Mouse (Mus musculus): ENCODE data around the gene Pyy. TPM values are rescaled to one million over a fixed set of nuclear protein-coding genes. Genes with fewer than 3 reads are reported as not detected.

Gene Pyy
- polyA plus RNA-seq, 1 experiment, result not detected

Other genes with a start within 250 kb of the Pyy start
- 0.71 and 0.84 TPM in 2 replicates for gene Meox1, start 213.5 kb downstream of the Pyy start, polyA plus RNA-seq (2012; rRNA removed)
- gene Sost, start 140.8 kb downstream of the Pyy start, polyA plus RNA-seq (2012; rRNA removed), result 0.13 and 0.18 TPM in 2 replicates
- gene Cfap97d1, start 123.6 kb downstream of the Pyy start, polyA plus RNA-seq (2012; rRNA removed), result not detected in 2 replicates
- 112 and 124 TPM in 2 replicates for gene Dusp3, start 120.8 kb downstream of the Pyy start, polyA plus RNA-seq (2012; rRNA removed)
- 47.6 and 51.0 TPM in 2 replicates for gene Mpp3, start 79.4 kb downstream of the Pyy start, polyA plus RNA-seq (2012; rRNA removed)
- gene Cd300lg, start 66.3 kb downstream of the Pyy start, polyA plus RNA-seq (2012; rRNA removed), result 0.25 and 0.28 TPM in 2 replicates
- gene Mpp2, start 19.3 kb downstream of the Pyy start, polyA plus RNA-seq (2012; rRNA removed), result 147 and 153 TPM in 2 replicates
- gene Ppy, start 6.5 kb downstream of the Pyy start, polyA plus RNA-seq (2012; rRNA removed), result not detected in 2 replicates
- gene Nags, start 37.7 kb upstream of the Pyy start, polyA plus RNA-seq (2012; rRNA removed), result 0.04 and 0.06 TPM in 2 replicates
- 28.1 TPM in 2 replicates for gene Tmem101, start 48.6 kb upstream of the Pyy start, polyA plus RNA-seq (2012; rRNA removed)
- gene Lsm12, start 77.5 kb upstream of the Pyy start, polyA plus RNA-seq (2012; rRNA removed), result 32.9 and 35.5 TPM in 2 replicates
- 87.5 and 91.4 TPM in 2 replicates for gene G6pc3, start 81.8 kb upstream of the Pyy start, polyA plus RNA-seq (2012; rRNA removed)
- 256 and 323 TPM in 2 replicates for gene Hdac5, start 122.3 kb upstream of the Pyy start, polyA plus RNA-seq (2012; rRNA removed)
- 1.2 and 1.9 TPM in 2 replicates for gene BC030867, start 141.1 kb upstream of the Pyy start, polyA plus RNA-seq (2012; rRNA removed)
- 2.3 and 2.7 TPM in 2 replicates for gene Asb16, start 160.9 kb upstream of the Pyy start, polyA plus RNA-seq (2012; rRNA removed)
- gene Tmub2, start 177.1 kb upstream of the Pyy start, polyA plus RNA-seq (2012; rRNA removed), result 82.5 and 85.4 TPM in 2 replicates
- 142 and 147 TPM in 2 replicates for gene Atxn7l3, start 188.8 kb upstream of the Pyy start, polyA plus RNA-seq (2012; rRNA removed)
- 96.7 and 99.3 TPM in 2 replicates for gene Ubtf, start 211.9 kb upstream of the Pyy start, polyA plus RNA-seq (2012; rRNA removed)

All from frontal cortex, adult 2 months (tissue).